Mouse (Mus musculus): ENCODE data around the gene Sorbs1. TPM values are rescaled to one million over a fixed set of nuclear protein-coding genes. Genes with fewer than 3 reads are reported as not detected.
A peak's percentile ranks its signal among the peaks of the same experiment; 100 is the strongest.
"Not testable (repeated sequence)": the region's sequence is repeated elsewhere in the genome, so short reads cannot be mapped to it uniquely, and the experiment has no call there.

The Sorbs1 gene
- 100 to 1,000 TPM; 159 to 179 (median 160) TPM for total RNA-seq (2022)

DNA sequence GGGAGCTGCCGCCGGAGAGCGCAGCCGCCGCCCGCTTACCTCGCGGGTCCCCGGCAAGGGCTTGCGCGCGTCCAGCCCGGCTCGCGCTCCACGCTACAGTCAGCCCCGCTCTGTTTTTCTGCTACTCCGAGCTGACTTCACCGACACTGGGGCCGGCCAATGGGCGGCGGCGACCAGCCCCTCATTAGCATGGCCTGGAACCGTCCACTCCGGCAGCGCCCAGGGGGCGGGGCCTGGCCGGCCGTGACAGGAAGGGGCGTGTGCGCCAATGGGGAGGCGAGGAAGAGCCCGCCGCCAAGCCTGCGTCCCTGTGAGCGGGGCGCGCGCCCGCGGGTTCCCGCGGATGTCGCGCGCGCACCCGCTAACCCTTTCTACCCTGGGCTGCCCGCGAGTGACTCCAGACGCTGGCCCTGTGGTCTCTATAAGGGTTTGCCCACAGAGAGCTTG is at the start of gene Sorbs1:
Gene Sorbs1, minus strand, starts transcription at position 148 of the 447 bp plus-strand sequence.
- DNase-seq (ENCODE audit: low spot score in 2 of 2) = peak; percentile 92 to 97

GRCm38 (mm10) chr19:40561521-40561920 is 47.9 kb upstream of the Sorbs1 start:
- not testable (repeated sequence) for DNase-seq (ENCODE audit: low spot score in 2 of 2)

GRCm38 (mm10) chr19:40556029-40556428 is 42.5 kb upstream of the Sorbs1 start:
- DNase-seq (ENCODE audit: low spot score in 2 of 2) = no peak

- no peak for DNase-seq (ENCODE audit: low spot score in 2 of 2)
These were observed 41.6 kb upstream of the Sorbs1 start for GRCm38 (mm10) chr19:40555136-40555535.

DNA sequence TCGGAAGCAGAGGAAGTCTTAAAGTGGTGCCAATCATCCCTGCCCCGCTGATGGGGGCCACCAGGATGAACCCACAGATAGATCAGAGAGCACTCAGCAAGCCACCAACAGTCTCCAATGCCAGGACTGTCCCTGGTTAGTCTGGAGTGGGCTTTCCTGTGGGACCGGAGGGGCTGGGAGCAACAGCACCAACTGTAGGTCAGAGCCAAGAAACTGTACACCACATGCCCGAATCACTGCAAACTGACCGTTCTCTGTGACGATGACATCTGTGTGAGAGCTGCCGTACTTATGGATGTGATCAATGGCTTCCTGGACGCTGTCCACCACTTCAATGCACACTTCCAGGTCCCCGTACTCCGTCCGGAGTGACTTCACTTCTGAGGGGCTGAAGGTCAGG is 40.8 kb upstream of the Sorbs1 start:
- no peak for DNase-seq (ENCODE audit: low spot score in 2 of 2)

- DNase-seq (ENCODE audit: low spot score in 2 of 2) = peak in 1 of 2 experiments; percentile 28
These were observed 40.3 kb upstream of the Sorbs1 start for GRCm38 (mm10) chr19:40553849-40554248.

GRCm38 (mm10) chr19:40553014-40553789 is 39.6 kb upstream of the Sorbs1 start:
- DNase-seq (ENCODE audit: low spot score in 2 of 2) = no peak

- DNase-seq (ENCODE audit: low spot score in 2 of 2) = no peak
These were observed 36.0 kb upstream of the Sorbs1 start for GRCm38 (mm10) chr19:40549516-40550135.

DNA sequence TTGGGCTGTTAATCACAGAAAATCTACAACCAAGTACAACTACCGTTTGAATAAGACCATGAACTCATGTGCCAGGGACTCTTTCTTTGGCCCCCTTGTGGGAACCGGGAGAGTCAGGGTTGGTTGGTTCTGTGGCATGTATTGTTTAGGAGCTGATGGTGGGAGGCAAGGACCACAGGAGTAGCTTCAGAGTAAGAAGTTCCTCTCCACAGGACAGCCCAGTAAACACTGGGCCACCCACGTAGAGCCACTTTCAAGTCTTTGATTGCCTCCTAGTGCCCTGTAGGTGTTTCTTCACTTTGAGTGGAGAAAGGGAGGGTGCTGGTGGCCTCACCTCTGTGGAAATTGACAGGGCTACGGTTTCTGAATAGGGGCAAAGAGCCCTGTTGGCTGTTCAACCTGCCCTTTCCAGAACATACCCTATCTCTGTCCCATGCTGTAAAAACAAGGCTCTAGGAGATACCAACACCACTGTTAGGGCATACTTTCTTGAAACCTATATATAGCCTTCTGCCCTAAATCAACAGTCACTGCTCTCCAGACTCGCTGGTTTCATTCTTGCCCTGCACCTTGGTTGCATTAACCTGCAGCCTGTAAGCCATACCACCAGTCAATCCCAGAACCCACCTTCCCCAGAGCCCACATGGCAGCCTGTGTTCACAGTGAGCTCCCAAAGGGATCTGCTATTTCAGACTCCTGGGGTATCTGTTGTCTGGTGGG is 35.4 kb upstream of the Sorbs1 start:
- no peak for DNase-seq (ENCODE audit: low spot score in 2 of 2)

DNA sequence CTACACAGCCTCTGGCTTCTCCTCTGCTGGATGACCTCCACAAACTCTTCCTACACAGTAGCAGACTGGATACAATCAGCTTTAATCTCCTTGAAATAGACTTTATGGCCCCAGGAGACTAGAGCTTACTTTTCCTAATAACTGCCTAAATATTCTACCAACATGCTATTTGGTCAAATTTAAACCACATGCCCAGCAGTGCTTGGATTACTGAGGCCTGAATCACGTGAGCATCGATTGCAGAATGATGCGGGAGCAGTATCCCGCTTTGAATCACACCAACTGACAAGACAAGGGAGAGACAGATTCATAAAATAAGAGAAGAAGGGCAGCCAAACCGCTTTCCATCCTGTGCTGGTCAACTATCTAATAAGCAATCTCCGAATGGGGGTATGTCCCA is 34.8 kb upstream of the Sorbs1 start:
- DNase-seq (ENCODE audit: low spot score in 2 of 2) = no peak

DNA sequence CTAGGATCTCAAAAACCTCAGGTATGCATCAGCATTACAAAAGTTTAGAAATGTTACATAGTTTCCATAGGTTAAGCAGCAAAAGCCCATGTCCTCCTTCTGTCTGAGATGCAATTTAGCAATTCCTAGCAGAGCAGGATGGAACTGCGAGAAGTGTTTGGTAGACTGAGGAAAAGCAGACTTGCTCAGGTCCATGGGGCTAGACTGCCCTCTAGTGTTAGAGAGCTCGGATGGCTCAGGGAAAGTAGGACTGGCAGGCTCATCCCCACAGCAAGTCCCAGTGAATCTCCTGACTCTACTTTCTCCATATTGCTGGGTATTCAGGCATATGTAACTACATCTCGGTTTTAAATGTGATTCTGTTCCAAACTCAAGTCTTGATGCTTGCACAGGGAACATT is 31.3 kb upstream of the Sorbs1 start:
- DNase-seq (ENCODE audit: low spot score in 2 of 2) = no peak

DNA sequence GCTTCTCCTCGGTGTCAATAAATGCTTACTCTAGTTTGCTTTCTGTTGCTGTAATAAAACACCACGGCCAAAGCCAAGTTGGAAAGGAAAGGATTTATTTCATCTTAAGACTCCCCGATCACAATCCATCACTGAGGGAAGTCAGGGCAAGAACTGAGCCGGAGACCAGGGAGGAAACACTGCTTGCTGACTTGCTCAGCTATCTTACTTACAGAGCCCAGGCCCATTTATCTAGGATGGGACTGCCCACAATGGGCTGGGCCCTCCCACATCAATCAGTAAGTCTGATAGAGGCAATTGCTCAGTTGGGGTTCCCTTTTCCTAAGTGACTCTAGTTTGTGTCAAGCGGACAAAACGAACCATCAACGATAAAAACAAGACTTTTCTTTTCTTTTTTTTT is 29.2 kb upstream of the Sorbs1 start:
- no peak for DNase-seq (ENCODE audit: low spot score in 2 of 2)

DNA sequence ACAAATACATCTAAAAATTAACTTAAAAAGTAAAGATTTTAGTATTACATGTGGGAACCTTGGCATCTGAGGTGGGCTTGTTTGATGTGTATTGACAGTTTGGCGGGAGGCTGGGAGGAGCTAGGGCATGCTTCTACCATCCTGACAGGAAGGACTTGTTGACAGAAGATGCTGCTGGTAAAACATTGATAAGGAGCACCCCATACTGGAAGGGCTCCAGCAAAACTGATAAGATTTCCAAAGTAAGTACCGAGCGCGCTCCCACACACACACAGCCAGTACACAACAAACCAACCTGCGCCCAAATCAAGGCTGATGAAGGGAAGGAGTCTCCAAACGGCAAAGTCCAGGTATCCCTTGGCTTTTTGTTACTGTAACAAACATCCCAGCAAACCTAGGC is 22.9 kb upstream of the Sorbs1 start:
- no peak for DNase-seq (ENCODE audit: low spot score in 2 of 2)

- DNase-seq (ENCODE audit: low spot score in 2 of 2) = no peak
These were observed 18.9 kb upstream of the Sorbs1 start for GRCm38 (mm10) chr19:40532525-40532924.

DNA sequence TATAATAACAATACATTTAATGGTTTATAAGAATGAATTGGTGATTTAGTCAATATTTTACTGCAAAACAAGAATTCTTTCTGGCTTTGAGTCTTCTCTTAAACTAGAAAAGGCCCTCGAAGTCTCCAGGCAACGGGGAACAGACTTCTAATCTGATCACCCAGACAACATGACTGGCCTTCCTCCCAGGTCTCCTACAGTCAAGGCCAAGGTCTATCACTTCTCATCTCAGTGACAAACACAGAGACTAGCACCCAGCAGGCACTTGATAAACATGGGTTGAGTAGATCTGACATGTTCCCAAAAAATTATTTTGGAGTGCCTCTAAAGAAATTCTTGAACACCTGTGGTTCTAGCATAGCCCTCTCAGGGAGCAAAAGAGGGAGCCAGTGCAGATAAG is 16.7 kb upstream of the Sorbs1 start:
- DNase-seq (ENCODE audit: low spot score in 2 of 2) = no peak

- DNase-seq (ENCODE audit: low spot score in 2 of 2) = no peak
These were observed 14.7 kb upstream of the Sorbs1 start for GRCm38 (mm10) chr19:40528254-40528653.

DNA sequence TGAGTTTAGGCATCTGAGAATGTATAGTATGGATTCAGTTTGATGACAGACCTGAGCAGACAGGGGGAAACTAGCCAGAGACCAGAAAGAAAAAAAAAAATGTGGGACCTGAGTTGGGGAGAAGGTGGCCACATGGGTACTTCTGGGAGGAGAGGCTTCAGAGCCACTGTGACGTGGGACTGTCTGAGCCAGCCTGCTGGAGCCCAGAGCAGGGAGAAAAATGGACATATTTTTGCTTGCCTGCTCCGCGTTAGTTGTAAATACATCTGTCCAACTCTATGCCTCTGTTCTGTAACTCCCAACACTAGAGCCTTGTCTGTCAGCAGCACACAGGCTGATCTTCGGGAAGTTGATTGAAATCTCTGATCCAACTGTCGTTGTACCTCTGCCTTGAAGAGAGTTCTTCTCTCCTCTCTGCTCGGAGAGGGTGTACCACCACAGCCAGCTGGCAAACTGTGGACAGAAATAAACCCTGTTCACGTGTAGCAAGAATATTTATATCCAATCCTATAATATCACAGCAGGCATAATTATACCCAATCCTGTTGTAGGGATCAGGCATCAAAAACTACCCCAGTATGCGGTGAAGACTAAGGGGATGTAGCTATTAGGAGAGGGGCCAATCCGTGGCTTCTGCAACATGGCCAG is 12.9 kb upstream of the Sorbs1 start:
- no peak for DNase-seq (ENCODE audit: low spot score in 2 of 2)

GRCm38 (mm10) chr19:40523431-40524005 is 9.9 kb upstream of the Sorbs1 start:
- DNase-seq (ENCODE audit: low spot score in 2 of 2) = no peak

DNA sequence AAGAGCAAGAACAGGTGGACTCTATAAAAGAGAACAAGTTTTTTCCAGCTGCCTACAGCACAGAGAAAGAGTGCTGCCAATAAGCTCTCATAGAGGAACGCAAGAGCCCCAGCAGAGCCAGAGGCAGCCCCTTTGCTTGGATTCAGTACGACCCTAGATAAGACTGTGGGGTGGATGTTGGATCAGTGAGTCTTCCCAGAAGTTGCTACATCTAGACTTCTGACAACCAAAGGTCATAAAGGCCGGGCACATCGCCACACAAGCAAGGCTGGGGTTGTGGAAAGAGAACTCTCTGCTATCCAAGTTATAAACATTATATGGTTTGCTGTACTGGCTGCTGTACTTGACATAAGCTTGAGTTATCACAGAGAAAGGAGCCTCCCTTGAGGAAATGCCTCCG is 6.8 kb upstream of the Sorbs1 start:
- no peak for DNase-seq (ENCODE audit: low spot score in 2 of 2)

DNA sequence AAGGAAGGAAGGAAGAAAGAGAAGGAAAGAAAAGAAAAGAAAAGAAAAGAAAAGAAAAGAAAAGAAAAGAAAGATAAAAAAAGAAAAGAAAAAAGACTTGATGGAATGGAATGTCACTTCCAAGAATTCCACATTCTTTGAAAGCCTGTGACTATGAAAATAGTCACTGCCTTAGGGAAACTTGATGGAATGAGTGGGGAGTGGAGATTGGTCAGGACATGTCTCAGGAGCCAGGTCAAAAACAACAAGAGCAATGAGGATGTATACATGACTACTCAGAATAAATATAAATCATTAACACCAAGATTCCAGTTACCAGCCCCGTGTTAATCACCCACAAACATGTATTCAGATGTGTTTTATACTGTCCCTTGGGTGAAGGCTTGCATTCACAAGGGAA is 5.1 kb upstream of the Sorbs1 start:
- no peak for DNase-seq (ENCODE audit: low spot score in 2 of 2)

GRCm38 (mm10) chr19:40515596-40515995 is 2.0 kb upstream of the Sorbs1 start:
- no peak for DNase-seq (ENCODE audit: low spot score in 2 of 2)

All from left cerebral cortex, adult 8-10 months (tissue).